Mouse (Mus musculus): ENCODE data around the gene Lta. TPM values are rescaled to one million over a fixed set of nuclear protein-coding genes. Genes with fewer than 3 reads are reported as not detected.
A peak's percentile ranks its signal among the peaks of the same experiment; 100 is the strongest.

Gene Lta
- polyA plus RNA-seq, 1 experiment from 2014 or later, result not detected

DNA sequence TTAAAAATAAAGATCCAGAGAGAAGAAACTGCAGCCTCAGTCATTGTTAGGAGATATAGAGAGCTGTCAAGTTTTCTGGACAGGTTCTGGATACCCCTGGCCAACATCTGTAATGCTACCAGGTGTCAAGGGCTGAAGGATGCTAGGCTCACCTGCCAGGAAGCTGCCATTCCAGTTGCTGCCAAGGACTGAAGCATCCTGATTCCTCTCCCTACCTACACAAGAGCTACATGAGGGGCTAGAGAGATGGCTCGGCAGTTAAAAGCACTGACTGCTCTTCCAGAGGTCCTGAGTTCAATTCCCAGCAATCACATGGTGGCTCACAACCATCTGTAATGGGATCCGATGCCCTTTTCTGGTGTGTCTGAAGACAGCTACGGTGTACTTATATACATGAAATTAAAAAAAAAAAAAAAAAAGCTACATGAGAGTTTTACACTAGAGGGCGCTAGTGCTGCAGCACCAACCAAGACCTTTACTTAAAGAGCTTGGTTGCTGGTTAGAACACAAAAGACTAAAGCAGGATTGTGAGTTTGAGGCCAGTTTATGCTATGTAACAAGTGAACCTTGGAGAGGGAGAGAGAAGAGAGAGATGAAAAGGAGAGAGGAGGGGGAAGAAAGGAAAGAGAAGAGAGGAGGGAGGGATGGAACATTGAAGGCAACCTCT, 36.5 kb downstream of the Lta start:
- Histone ChIP-seq H3K4me2 (no peak overlapping the region), H3K36me3 (no peaks in the 10 kb centered on the region), H3K27me3 (replicated peaks) (no peaks in the 10 kb centered on the region), H3K4me1 (peaks cover 16% of the 10 kb centered on the region), H3K9ac (no peak overlapping the region), H3K27ac (no peak overlapping the region), H3K4me3 (no peak overlapping the region), H3K9me3 (replicated peaks) (no peaks in the 10 kb centered on the region)
- 10% methylated on average over 4 of the region's 4 CpGs for WGBS (ENCODE audit: insufficient replicate concordance)
- ATAC-seq, result no peak

DNA sequence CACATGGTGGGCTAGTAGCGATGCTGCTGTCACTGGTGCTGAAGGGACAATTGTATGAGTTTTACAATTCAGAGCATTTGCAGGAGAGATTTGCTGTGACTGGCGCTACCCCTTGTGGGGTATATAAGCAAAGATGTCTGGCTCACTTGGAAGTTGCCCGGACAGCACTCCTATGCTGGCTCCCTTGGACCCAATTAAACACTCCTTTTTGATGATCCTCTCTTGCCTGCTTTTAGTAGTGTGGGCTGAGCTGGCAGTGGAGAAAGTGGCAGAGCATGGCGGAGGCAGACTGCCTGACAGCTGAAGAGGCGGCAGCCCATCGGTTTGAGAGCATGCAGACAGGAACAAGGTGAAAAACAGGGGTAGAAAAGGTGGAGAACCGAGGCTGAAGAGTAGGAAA, 37.4 kb downstream of the Lta start:
- peaks cover 21% of the 10 kb centered on the region for H3K4me1 ChIP-seq
- no peak for ATAC-seq
- no peak overlapping the region for H3K27ac ChIP-seq
- no peaks in the 10 kb centered on the region for H3K27me3 ChIP-seq (replicated peaks)
- H3K9ac ChIP-seq, result no peak overlapping the region
- no peak overlapping the region for H3K4me3 ChIP-seq
- H3K9me3 ChIP-seq (replicated peaks), result no peaks in the 10 kb centered on the region
- H3K36me3 ChIP-seq, result peaks cover 1% of the 10 kb centered on the region
- WGBS (ENCODE audit: insufficient replicate concordance), result 64% methylated on average over 7 of the region's 7 CpGs
- no peak overlapping the region for H3K4me2 ChIP-seq

DNA sequence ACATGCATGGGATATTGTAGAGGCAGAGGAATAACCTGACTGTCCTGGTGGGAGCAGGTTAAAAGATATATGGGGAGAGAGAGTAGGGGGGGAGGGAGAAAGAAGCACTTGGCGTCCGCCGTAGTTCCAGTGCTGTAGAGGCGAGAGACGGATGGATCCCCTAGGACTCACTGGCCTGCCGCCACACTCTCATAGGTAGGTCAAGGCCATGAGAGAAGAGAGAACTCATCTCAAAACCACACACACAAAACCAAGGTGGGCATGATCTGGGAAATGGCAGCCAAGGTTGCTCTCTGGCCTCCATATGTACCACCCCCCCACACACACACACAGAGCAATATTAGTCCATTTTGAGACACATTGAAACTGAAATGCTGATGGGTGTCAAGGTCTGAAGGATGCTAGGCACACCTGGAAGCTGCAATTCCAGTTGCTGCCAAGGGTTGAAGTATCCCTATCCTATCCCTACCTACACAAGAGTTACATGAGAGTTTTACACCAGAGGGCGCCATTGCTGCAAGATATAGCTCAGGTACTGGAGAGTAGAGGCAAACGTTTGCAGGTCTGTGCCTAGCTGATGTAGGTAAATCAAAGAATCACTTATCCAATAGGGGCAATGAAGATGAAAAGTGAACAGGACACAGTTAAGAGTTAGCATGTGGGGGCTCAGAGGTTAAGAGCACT, 38.7 kb downstream of the Lta start:
- Histone ChIP-seq H3K4me3 (peak overlapping the region; percentile 96; the same call in 1 of the 2 replicates), H3K36me3 (peaks cover 14% of the 10 kb centered on the region), H3K27ac (peak overlapping the region; percentile 8; the same call in 1 of the 2 replicates), H3K9me3 (replicated peaks) (no peaks in the 10 kb centered on the region), H3K27me3 (replicated peaks) (no peaks in the 10 kb centered on the region), H3K9ac (no peak overlapping the region; the same call in 1 of the 2 replicates), H3K4me1 (peaks cover 34% of the 10 kb centered on the region), H3K4me2 (peak overlapping the region; percentile 78)
- 74% methylated on average over 8 of the region's 8 CpGs for whole genome bisulfite sequencing (ENCODE audit: insufficient replicate concordance)
- ATAC-seq, result no peak

DNA sequence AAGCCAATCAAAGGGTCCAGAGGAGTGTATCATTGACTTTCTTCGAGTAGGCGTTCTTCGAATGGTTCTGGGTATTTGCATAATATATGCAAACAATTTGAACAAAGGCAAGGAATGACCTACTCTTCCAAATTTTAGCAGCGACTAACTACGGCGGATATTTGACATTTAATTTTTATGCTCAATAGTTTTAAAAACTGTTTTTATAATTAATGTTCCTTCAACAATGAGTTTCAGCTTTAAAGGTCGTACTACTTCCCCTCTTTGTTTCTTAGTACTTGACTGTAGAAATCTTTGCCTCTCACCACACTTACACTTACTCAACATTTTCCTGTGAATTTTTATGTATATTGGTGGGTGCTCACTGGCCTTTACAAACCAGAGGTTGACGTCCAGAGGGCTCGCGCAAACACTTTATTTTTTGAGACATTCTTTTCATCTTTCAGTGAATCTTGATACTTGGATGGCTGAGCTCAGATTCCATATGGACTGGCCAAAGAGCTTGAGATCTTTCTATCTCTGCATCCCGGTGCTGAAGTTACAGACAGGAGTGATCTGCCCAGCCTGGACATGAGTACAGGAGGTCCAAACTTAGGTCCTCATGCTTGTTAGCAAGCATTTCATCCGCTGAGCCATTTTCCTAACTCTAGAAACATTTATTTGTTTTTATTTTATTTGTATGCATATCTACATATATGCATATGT, 39.5 kb downstream of the Lta start:
- ATAC-seq, result peak; percentile 80
- peak overlapping the region; percentile 57 for H3K9ac ChIP-seq

DNA sequence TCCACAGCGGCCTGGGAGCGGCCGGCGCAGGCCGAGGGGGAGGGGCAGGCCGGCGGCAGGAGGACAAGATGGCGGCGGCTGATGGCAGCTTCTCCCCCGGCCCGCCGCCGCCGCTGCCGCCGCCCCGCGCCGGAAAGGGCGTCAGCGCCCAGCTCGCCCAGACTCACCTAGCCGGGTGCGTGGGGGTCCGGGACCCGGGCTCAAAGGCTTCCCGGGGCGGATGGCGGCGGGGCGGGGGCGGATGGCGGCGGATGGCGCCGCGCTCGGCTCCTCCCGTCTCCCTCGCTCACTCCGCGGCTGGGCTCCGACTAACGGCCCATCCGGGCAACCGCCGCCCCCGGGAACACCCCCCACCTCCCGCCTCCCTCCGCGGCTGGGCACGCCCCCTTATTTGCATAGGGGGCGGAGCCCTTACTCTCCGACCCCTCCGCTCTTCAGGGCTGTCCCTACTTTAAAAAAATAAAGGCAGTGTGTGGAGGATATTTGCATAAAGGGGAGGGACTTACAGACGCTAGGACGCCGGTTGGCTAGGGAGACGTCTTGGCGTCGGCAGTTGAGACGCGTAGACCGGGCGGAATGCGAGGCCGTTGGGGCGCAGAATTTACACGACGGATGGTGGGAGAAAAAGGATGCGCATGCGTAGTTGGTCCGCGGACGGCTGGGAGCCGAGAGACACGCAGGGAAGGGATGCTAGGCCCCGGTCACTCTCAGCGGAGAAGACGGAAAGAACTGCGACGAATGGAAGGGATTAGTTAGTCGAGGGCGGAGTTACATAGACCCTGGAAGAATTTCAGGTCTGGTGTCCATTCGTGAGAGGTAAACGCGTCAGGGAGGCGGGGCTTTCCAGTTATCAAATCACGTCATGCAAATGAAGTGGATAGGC, 40.3 kb downstream of the Lta start, which contains the start of gene Prrc2a:
TSS of gene Prrc2a (minus strand) at position 330 of the 883 bp plus-strand sequence.
- Histone ChIP-seq H3K4me2 (peak within 1 kb of the TSS; percentile 78), H3K4me3 (peak within 1 kb of the TSS; percentile 96), H3K36me3 (peaks cover 31% of the 10 kb centered on the region), H3K4me1 (peaks cover 39% of the 10 kb centered on the region), H3K27ac (peak within 1 kb of the TSS; percentile 95), H3K27me3 (replicated peaks) (no peaks in the 10 kb centered on the region), H3K9me3 (replicated peaks) (no peaks in the 10 kb centered on the region), H3K9ac (peak within 1 kb of the TSS; percentile 99)
- peak; percentile 96 for ATAC-seq
- WGBS (ENCODE audit: insufficient replicate concordance), result under 1% methylated on average over 89 of the region's 89 CpGs

More for the DNA sequence above, 39.5 kb downstream of the Lta start:
- Histone ChIP-seq H3K4me1 (peaks cover 39% of the 10 kb centered on the region), H3K36me3 (peaks cover 23% of the 10 kb centered on the region), H3K27ac (peak overlapping the region; percentile 95), H3K27me3 (replicated peaks) (no peaks in the 10 kb centered on the region), H3K4me3 (peak overlapping the region; percentile 96), H3K4me2 (peak overlapping the region; percentile 78), H3K9me3 (replicated peaks) (no peaks in the 10 kb centered on the region)
- 27% methylated on average over 12 of the region's 12 CpGs for WGBS (ENCODE audit: insufficient replicate concordance)

DNA sequence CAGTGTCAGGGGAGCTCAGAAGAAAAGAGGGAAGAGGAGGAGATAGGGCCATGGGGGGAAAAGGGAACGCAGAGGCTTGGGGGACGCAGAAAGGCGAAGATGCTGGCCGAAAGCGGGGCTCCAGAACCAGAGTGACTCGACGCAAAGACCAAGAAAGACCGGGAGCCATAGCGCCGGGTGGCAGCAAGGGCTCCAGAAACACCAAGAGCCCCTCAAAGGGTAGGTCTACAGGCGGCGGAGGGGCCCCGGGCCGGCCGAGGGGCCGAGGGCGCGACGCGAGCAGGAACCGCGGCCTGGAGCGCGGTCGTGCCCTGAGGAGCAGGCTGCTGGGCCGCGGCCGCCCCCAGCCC, 41.0 kb downstream of the Lta start:
- Histone ChIP-seq H3K4me1 (peaks cover 39% of the 10 kb centered on the region), H3K27ac (peak overlapping the region; percentile 95), H3K4me2 (peak overlapping the region; percentile 78), H3K27me3 (replicated peaks) (no peaks in the 10 kb centered on the region), H3K9ac (peak overlapping the region; percentile 99), H3K36me3 (peaks cover 37% of the 10 kb centered on the region), H3K9me3 (replicated peaks) (no peaks in the 10 kb centered on the region), H3K4me3 (peak overlapping the region; percentile 96)
- 1% methylated on average over 28 of the region's 28 CpGs for WGBS (ENCODE audit: insufficient replicate concordance)
- no peak for ATAC-seq

DNA sequence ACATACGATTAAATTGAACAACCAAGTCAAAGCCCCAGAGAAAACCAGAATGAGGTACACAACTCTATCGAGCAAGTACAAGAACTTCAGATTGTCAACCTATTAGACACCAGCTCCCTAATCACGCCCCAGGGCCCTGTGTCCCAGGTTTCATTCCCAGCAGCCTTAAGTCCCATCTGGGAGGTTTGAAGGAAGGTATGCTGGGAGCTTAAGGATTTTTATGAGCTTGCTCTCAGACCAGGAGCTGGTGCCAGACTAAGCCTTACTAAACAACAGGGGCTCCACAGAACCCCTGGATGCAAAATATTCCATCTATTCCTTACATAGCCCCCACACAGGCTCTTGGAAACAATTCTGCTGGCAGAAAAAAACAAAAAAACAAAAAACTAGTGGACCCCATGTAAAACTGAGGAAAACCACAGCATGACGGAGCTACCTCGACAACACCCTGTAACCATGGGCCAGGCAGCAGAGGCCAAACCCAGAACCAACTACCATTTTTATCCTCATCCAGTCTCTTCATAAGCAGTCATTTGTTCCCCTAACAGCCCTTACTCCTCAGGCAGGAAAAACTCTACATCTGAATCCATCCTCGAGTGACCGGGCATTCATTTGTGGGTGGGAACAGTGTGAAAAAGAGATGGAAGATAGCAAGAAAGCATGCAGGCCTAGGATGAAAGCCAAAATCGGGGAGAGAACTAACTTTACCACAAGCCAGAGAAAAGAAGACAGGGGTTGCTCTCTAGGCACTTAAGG, 41.6 kb downstream of the Lta start:
- Histone ChIP-seq H3K9me3 (replicated peaks) (no peaks in the 10 kb centered on the region), H3K36me3 (peaks cover 44% of the 10 kb centered on the region), H3K4me2 (peak overlapping the region; percentile 78), H3K4me3 (peak overlapping the region; percentile 96), H3K4me1 (peaks cover 39% of the 10 kb centered on the region), H3K27ac (peak overlapping the region; percentile 95), H3K27me3 (replicated peaks) (no peaks in the 10 kb centered on the region), H3K9ac (peak overlapping the region; percentile 99)
- no peak for ATAC-seq
- WGBS (ENCODE audit: insufficient replicate concordance), result 15% methylated on average over 8 of the region's 8 CpGs

DNA sequence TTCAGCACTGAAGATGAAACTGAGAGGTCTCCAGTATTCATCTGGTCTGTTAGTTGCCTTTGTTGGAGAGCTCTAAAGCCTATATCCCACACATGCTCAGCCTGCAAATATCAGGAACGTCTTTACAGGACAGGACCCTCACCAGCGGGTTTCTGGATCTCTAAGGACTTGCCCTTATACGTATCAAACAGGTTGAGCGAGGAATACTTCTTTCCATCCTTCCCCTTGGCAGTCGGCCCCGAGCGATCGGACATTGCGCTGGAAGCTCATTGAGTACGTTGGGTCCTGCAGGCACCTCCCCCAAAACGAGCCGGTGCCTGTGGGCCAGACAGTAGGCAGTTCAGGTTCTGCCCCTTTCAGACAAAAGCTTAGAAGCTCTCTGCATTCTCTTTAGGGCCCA, 42.4 kb downstream of the Lta start:
- 64% methylated on average over 12 of the region's 12 CpGs for WGBS (ENCODE audit: insufficient replicate concordance)
- Histone ChIP-seq H3K4me3 (peak overlapping the region; percentile 96), H3K36me3 (peaks cover 52% of the 10 kb centered on the region), H3K27ac (no peak overlapping the region; the same call in 1 of the 2 replicates), H3K4me1 (peaks cover 39% of the 10 kb centered on the region), H3K27me3 (replicated peaks) (no peaks in the 10 kb centered on the region), H3K9ac (peak overlapping the region; percentile 99), H3K9me3 (replicated peaks) (no peaks in the 10 kb centered on the region), H3K4me2 (peak overlapping the region; percentile 78)
- ATAC-seq, result no peak

DNA sequence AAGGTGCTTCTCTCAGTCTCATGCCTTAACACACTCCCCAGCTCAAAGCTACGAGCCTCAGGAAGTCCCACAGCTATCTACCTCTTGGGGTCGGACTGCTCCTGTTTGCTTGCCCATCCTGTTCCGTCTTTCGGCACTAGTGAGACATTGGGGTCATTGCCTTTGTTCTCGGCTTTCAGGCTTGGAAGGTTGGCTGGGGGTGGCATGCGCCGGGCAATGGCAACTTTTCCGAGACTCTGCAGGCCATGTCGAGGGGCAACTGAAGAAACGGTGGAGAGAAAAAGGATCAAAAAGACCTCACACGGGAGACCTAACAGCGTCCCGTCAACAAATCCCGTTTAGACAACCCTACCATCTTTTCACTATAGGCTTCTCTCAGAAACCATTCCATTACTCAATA, 43.0 kb downstream of the Lta start:
- Histone ChIP-seq H3K4me3 (0 out of 2 replicates have a peak overlapping the region, but pooled peaks have one; percentile 3), H3K4me2 (peak overlapping the region; percentile 78), H3K4me1 (peaks cover 39% of the 10 kb centered on the region), H3K36me3 (peaks cover 58% of the 10 kb centered on the region), H3K27ac (no peak overlapping the region), H3K27me3 (replicated peaks) (no peaks in the 10 kb centered on the region), H3K9ac (peak overlapping the region; percentile 99; the same call in 1 of the 2 replicates), H3K9me3 (replicated peaks) (no peaks in the 10 kb centered on the region)
- 80% methylated on average over 14 of the region's 14 CpGs for WGBS (ENCODE audit: insufficient replicate concordance)
- ATAC-seq, result no peak

DNA sequence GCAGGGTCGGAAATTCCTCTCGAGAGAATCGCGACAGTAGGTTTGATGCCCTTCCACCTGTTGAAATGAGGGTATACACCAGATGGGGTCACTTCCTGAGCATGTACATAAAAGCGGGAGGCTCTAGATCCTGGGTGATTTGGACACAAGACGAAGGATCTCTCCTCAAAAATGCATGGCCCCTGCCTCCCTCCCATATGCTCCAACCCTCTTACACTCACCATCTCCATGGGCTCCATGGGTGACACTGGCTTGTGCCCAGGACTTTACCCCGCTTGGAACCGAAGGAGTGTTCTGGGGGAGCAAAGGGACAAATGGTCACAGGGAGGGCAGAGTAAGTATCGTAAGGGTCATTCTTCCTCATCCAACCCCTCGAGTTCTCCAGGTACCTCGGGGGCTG, 43.7 kb downstream of the Lta start:
- H3K27me3 ChIP-seq (replicated peaks), result no peaks in the 10 kb centered on the region
- WGBS (ENCODE audit: insufficient replicate concordance), result 86% methylated on average over 11 of the region's 11 CpGs
- no peaks in the 10 kb centered on the region for H3K9me3 ChIP-seq (replicated peaks)
- H3K4me1 ChIP-seq, result peaks cover 39% of the 10 kb centered on the region
- no peak overlapping the region for H3K4me3 ChIP-seq
- ATAC-seq, result no peak
- peaks cover 65% of the 10 kb centered on the region for H3K36me3 ChIP-seq
- no peak overlapping the region for H3K27ac ChIP-seq
- H3K9ac ChIP-seq, result 0 out of 2 replicates have a peak overlapping the region, but pooled peaks have one; percentile 15
- H3K4me2 ChIP-seq, result no peak overlapping the region

DNA sequence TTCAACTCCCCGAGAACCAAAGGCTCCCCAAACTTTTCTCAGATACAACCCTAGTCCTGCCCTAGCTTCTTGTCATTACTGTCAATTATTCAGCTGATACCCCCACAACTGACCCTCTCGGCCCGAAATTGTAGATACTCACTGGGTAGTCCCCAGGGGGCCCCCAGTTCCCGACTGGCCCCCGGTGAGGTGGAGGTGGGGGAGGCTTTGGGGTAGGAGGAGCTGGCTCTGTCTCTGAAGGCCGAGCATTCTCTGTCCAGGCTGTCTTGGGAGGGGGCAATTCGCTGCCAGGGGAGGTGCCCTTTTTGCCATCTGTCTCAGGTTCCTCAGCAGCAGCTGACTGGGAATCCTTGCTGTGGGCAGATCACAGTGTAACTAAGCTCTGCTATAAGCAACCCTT, 45.5 kb downstream of the Lta start:
- Histone ChIP-seq H3K36me3 (peaks cover 83% of the 10 kb centered on the region), H3K27ac (no peak overlapping the region), H3K4me1 (peaks cover 30% of the 10 kb centered on the region), H3K9me3 (replicated peaks) (no peaks in the 10 kb centered on the region), H3K4me2 (no peak overlapping the region), H3K9ac (no peak overlapping the region), H3K4me3 (no peak overlapping the region), H3K27me3 (replicated peaks) (no peaks in the 10 kb centered on the region)
- ATAC-seq, result no peak
- WGBS (ENCODE audit: insufficient replicate concordance), result 80% methylated on average over 7 of the region's 7 CpGs

Measured in liver, embryonic 12.5 days (tissue).